Mouse (Mus musculus) right cerebral cortex, postnatal 14 days (tissue): ENCODE measurements around the gene Serpinb3b.
"Not testable (repeated sequence)": the region's sequence is repeated elsewhere in the genome, so short reads cannot be mapped to it uniquely, and the experiment has no call there.

ENCODE experiments used
- DNase-seq: peaks from one replicate; pipeline ENCODE4 v3.0.0; 2022

Serpinb3b gene

GRCm38 (mm10) chr1:107278261-107278660 lies at the start of gene Serpinb3b, which contains the start of gene Serpinb3c:
Gene Serpinb3b (minus strand): TSS chr1:107278361.
Gene Serpinb3c (minus strand): TSS chr1:107278371.
- not testable (repeated sequence) for DNase-seq

GRCm38 (mm10) chr1:107243170-107243569 lies 35.0 kb downstream of the Serpinb3b start:
- DNase-seq = peak; percentile 5

- not testable (repeated sequence) for DNase-seq
Measured at GRCm38 (mm10) chr1:107217276-107217675, 60.9 kb downstream of the Serpinb3b start.

GRCm38 (mm10) chr1:107127453-107127852 lies 150.7 kb downstream of the Serpinb3b start:
- peak; percentile 10 for DNase-seq
